Mouse (Mus musculus) ovary, adult 18-20 months (tissue): ENCODE results near the gene Tnrc6b.

Source experiments
- DNase-seq: peaks from one replicate; pipeline ENCODE4 v3.0.0; 2022; ENCODE audit warnings: low spot score, mixed read lengths

The Tnrc6b gene

GRCm38 (mm10) chr15:80969371-80969770, 258.3 kb downstream of the Tnrc6b start:
- DNase-seq, result no peak

- no peak for DNase-seq
Observed at GRCm38 (mm10) chr15:80974311-80974710, 263.2 kb downstream of the Tnrc6b start.

- no peak for DNase-seq
Observed at GRCm38 (mm10) chr15:80975666-80976065, 264.6 kb downstream of the Tnrc6b start.

GRCm38 (mm10) chr15:80977620-80978334, 266.7 kb downstream of the Tnrc6b start, which contains the start of gene Sgsm3:
TSS of gene Sgsm3 (plus strand) at chr15:80977765.
- DNase-seq, result peak; percentile 74

GRCm38 (mm10) chr15:80979611-80980010, 268.5 kb downstream of the Tnrc6b start:
- no peak for DNase-seq

GRCm38 (mm10) chr15:80981176-80981575, 270.1 kb downstream of the Tnrc6b start:
- no peak for DNase-seq

- DNase-seq, result no peak
Observed at GRCm38 (mm10) chr15:80983264-80983663, 272.2 kb downstream of the Tnrc6b start.

GRCm38 (mm10) chr15:80988331-80988730, 277.2 kb downstream of the Tnrc6b start:
- no peak for DNase-seq

GRCm38 (mm10) chr15:80989712-80990111, 278.6 kb downstream of the Tnrc6b start:
- DNase-seq, result no peak
